Mouse (Mus musculus) stomach, postnatal 0 days (tissue): ENCODE results near the gene Fem1a. TPM values are rescaled to one million over a fixed set of nuclear protein-coding genes. Genes with fewer than 3 reads are reported as not detected.

Experiments used
- ATAC-seq: fragments of 200-750 bp; cut with Nextera tagmentation; 2 replicates; pipeline ENCODE4 v1.8.0; 2017; ENCODE audit not compliant: low FRiP score, low TSS enrichment
- DNase-seq: peaks from one replicate; pipeline ENCODE4 v3.0.0-alpha.2; 2016; ENCODE audit warnings: low spot score
- H3K27ac ChIP-seq: fragments of 300-500 bp; sonication (generic); replicated peaks from 2 replicates; pipeline ENCODE4 v1.5.1; 2014; ENCODE audit warnings: mild to moderate bottlenecking, control low read depth
- H3K27me3 ChIP-seq: fragments of 300-500 bp; sonication (generic); 2 replicates; pipeline ENCODE4 v1.6.1; 2014; ENCODE audit warnings: low read length; ENCODE audit not compliant: control insufficient read depth, insufficient read depth
- H3K36me3 ChIP-seq: fragments of 300-500 bp; sonication (generic); 2 replicates; pipeline ENCODE4 v1.6.1; 2014; ENCODE audit warnings: low read length, mixed read lengths; ENCODE audit not compliant: control insufficient read depth, insufficient read depth
- H3K4me1 ChIP-seq: fragments of 300-500 bp; sonication (generic); replicated peaks from 2 replicates; pipeline ENCODE4 v1.6.1; 2014; ENCODE audit warnings: antibody characterized with exemption; ENCODE audit not compliant: control insufficient read depth, insufficient read depth
- H3K4me2 ChIP-seq: fragments of 300-500 bp; sonication (generic); replicated peaks from 2 replicates; pipeline ENCODE4 v1.6.1; 2014; ENCODE audit warnings: low read depth, mild to moderate bottlenecking, control low read depth, moderate library complexity
- H3K4me3 ChIP-seq: fragments of 300-500 bp; sonication (generic); 2 replicates; pipeline ENCODE4 v1.5.1; 2014; ENCODE audit warnings: low read depth, low read length, control low read depth
- H3K9ac ChIP-seq: fragments of 300-500 bp; sonication (generic); 2 replicates; pipeline ENCODE4 v1.6.1; 2014; ENCODE audit warnings: mild to moderate bottlenecking, low read length, control low read depth, mixed read lengths
- H3K9me3 ChIP-seq: fragments of 300-500 bp; sonication (generic); 2 replicates; pipeline ENCODE4 v1.6.1; 2016; ENCODE audit warnings: low read length; ENCODE audit not compliant: control insufficient read depth
- CTCF ChIP-seq: IDR thresholded peaks from 2 replicates; pipeline ENCODE4 v1.5.1; 2016; ENCODE audit warnings: antibody characterized with exemption, low read depth, mild to moderate bottlenecking, moderate library complexity
- EP300 ChIP-seq: optimal IDR thresholded peaks from 2 replicates; pipeline ENCODE3; 2016; ENCODE audit warnings: antibody characterized with exemption
- WGBS: fragments of 180-500 bp; shearing (Covaris S2); extraction: QIAGEN DNeasy Blood & Tissue Kit; methylation state at CpG from one replicate; pipeline ENCODE4 v1.1.7; 2014; 5-methylcytosine and 5-hydroxymethylcytosine counted together
- polyA plus RNA-seq: library from polyadenylated mRNA; unstranded; fragments of >200 nt; fragmentation: Nextera tagmentation; extraction: Ambion mirVana; gene quantifications from 2 replicates; pipeline ENCODE4 v1.2.1, GENCODE M21; 2015

Fem1a gene
- polyA plus RNA-seq, 1 experiment from 2014 or later = 9.6 TPM

- Histone ChIP-seq H3K4me3 (no peak overlapping the region), H3K27me3 (no peaks in the 10 kb centered on the region), H3K9me3 (no peaks in the 10 kb centered on the region), H3K4me1 (peaks cover 8% of the 10 kb centered on the region; the same call in 1 of the 2 replicates), H3K4me2 (no peak overlapping the region), H3K36me3 (peaks cover 18% of the 10 kb centered on the region), H3K27ac (no peak overlapping the region), H3K9ac (no peak overlapping the region)
- TF ChIP-seq CTCF (no peak), EP300 (no peak)
- no peak for DNase-seq
- ATAC-seq = no peak
- WGBS = 77% methylated on average over 1 of the region's 1 CpGs
These were observed 42.4 kb upstream of the Fem1a start for GRCm38 (mm10) chr17:56214229-56214628.

DNA sequence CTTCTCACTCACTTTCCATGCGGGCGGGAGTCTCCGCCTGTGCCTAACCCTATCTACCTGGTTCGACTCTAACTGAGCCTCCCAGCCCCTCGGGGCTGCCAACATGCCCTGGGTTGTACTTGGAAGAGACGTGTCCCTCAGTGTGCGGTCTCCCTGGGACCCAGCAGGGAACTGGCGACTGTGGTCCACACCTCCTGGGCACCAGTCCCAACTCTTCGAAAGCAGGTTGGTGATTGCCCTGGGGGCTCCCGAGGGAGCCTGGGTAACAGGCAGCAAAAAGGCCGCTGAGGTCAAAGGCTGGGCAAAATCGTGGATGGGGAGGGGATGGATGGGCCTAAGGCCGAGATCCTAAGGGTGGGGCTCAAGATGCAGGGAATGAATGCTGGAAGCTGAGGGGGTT is 38.9 kb upstream of the Fem1a start:
- DNase-seq = no peak
- Histone ChIP-seq H3K9ac (peak overlapping the region; percentile 91), H3K4me2 (peak overlapping the region; percentile 83), H3K36me3 (no peaks in the 10 kb centered on the region), H3K9me3 (no peaks in the 10 kb centered on the region), H3K27ac (no peak overlapping the region), H3K4me3 (peak overlapping the region; percentile 75), H3K27me3 (no peaks in the 10 kb centered on the region), H3K4me1 (peaks cover 8% of the 10 kb centered on the region; the same call in 1 of the 2 replicates)
- no peak for ATAC-seq
- TF ChIP-seq CTCF (no peak), EP300 (no peak)
- whole genome bisulfite sequencing = 67% methylated on average over 13 of the region's 13 CpGs

DNA sequence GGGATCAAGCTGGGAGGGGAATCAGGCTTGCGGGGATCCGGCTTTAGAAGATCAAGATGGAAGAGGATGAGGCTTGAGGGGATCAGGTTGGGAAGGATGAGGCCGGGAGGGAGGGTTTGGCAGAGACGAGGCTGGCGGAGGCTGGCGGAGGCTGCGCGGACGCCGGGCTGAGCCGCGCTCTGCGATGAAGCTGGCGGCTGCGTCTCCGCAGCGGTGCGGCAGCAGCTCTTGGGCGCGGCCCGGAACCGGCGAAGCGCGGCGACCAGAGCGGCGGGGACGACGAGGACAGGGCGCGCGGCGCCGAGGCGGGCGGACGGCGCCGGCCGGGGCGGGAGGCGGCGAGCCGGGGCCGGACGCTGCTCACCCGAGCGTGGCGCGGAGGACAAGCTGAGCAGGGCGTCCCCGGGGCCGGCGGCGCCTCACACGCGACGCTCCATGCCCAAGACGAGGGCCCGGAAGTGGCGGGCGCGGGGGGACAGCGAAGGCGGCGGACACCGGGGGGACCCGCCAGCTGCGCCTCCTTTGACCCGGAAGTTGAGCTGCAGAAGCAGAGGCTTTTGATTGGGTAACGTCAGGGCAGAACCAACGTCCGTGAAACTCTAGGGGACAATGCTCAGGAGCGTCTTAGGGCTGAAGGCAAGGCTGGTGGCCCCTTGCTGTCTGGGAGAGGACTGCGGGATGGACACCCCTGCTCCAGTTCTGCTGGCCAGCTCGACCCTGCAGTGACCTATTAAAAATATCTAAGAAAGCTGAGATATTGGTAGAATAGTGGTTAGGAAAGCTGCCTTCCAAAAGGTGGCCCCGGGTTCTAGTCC is 38.0 kb upstream of the Fem1a start, which contains the start of gene Dpp9:
Gene Dpp9, minus strand, starts transcription at position 529 of the 815 bp plus-strand sequence.
- Histone ChIP-seq H3K4me2 (peak within 1 kb of the TSS; percentile 83), H3K36me3 (no peaks in the 10 kb centered on the region), H3K9ac (peak within 1 kb of the TSS; percentile 91), H3K4me1 (peaks cover 8% of the 10 kb centered on the region; the same call in 1 of the 2 replicates), H3K9me3 (no peaks in the 10 kb centered on the region), H3K4me3 (peak within 1 kb of the TSS; percentile 75), H3K27ac (peak within 1 kb of the TSS; percentile 96), H3K27me3 (no peaks in the 10 kb centered on the region)
- DNase-seq (peak; percentile 87), ATAC-seq (peak; percentile 98)
- TF ChIP-seq CTCF = peak; percentile 58
- TF ChIP-seq EP300 = no peak
- WGBS = under 1% methylated on average over 70 of the region's 78 CpGs

- Histone ChIP-seq H3K9me3 (no peaks in the 10 kb centered on the region), H3K36me3 (no peaks in the 10 kb centered on the region), H3K27me3 (no peaks in the 10 kb centered on the region), H3K4me2 (peak overlapping the region; percentile 83), H3K9ac (peak overlapping the region; percentile 91), H3K4me3 (peak overlapping the region; percentile 75), H3K27ac (peak overlapping the region; percentile 96), H3K4me1 (peaks cover 8% of the 10 kb centered on the region; the same call in 1 of the 2 replicates)
- TF ChIP-seq CTCF (no peak), EP300 (peak; percentile 11)
- no peak for ATAC-seq
- no peak for DNase-seq
- WGBS = 29% methylated on average over 12 of the region's 12 CpGs
These were observed 37.4 kb upstream of the Fem1a start for GRCm38 (mm10) chr17:56219251-56219650.

- ATAC-seq = no peak
- H3K4me1 ChIP-seq = peaks cover 8% of the 10 kb centered on the region; the same call in 1 of the 2 replicates
- no peak for TF ChIP-seq CTCF
- TF ChIP-seq EP300 = no peak
- H3K9ac ChIP-seq = no peak overlapping the region
- peak overlapping the region; percentile 40; the same call in 1 of the 2 replicates for H3K27ac ChIP-seq
- no peak overlapping the region for H3K4me3 ChIP-seq
- H3K9me3 ChIP-seq = no peaks in the 10 kb centered on the region
- WGBS = 32% methylated on average over 3 of the region's 3 CpGs
- H3K4me2 ChIP-seq = no peak overlapping the region
- DNase-seq = no peak
- H3K36me3 ChIP-seq = no peaks in the 10 kb centered on the region
- H3K27me3 ChIP-seq = no peaks in the 10 kb centered on the region
These were observed 36.8 kb upstream of the Fem1a start for GRCm38 (mm10) chr17:56219805-56220204.

DNA sequence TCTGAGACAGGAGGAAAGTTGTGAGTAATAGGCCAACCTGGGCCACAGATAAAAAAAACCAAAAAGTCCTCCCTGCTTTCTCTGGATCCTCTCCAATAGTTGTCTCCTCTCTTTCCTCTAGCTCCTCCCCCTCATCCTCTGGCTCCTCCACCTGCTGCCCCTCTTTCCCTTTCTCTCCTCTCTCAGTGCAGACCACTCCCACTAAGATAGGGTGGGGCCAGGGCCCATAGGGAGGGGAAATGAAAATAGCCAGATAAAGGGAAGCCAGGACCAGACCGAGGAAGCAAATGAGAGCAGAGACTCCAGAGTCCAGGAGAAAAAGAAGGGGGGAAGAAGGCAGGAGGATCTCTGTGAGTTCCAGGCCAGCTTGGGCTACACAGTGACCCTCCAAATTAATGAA is 31.7 kb upstream of the Fem1a start:
- H3K4me1 ChIP-seq = no peaks in the 10 kb centered on the region
- no peak overlapping the region for H3K4me3 ChIP-seq
- ATAC-seq = no peak
- DNase-seq = no peak
- no peak overlapping the region for H3K9ac ChIP-seq
- WGBS = 22% methylated on average over 1 of the region's 1 CpGs
- TF ChIP-seq CTCF (no peak), EP300 (no peak)
- no peaks in the 10 kb centered on the region for H3K27me3 ChIP-seq
- no peaks in the 10 kb centered on the region for H3K9me3 ChIP-seq
- H3K36me3 ChIP-seq = no peaks in the 10 kb centered on the region
- H3K27ac ChIP-seq = no peak overlapping the region
- no peak overlapping the region for H3K4me2 ChIP-seq
